Mouse (Mus musculus): ENCODE measurements around the gene Mcm7.

DNA sequence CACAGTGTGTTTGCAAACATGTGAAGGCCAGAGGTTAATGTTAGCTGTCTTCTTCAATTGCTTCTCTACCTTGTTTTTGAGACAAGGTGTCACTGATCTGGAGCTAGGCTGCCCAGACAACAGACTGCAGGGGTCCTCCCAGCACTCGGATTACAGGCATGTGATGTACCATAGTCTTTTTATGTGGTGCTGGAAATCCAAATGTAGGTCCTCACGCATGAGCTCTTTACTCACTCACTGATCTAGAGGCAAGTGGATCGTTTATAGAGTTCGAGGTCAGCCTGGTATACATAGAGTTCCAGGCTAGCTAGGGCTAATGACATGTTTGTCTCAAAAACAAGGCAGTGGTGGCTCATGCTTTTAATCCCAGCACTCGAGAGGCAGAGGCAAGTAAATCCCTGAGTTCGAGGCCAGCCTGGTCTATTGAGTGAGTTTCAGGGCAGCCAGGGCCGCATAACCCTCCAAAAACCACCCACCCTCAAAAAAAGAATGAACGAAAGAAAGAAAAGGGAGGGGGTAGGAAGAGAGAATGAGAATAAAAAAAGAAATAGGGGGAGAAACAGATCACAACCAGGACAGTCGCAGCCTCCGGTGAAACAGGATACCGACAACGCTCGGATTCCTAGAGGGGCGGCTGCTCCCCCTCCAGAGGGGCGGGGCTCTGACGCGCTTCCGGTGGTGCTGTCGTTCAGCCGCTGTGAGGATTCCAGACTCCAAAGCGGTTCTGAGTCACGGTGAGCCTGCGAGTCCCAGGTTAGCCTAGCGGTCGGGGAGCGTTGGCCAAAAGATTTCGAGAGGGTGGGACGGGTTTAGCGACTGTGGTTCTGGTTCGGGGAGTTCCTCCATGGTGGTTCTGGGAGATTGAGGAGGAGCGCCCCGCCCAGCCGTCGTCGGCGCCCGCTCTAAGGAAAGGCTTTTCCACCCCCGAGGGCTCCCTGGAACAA, 55.7 kb downstream of the Mcm7 start, which contains the start of gene Zscan21:
- TF ChIP-seq CTCF (IDR thresholded peaks at IDR 0.05; ENCODE audit: low read depth, low read length): no peak
- no peak for TF ChIP-seq GATA2 (IDR thresholded peaks at IDR 0.05; ENCODE audit: borderline replicate concordance, low read depth, low read length)
